ENCODE assay signal across 16 mouse cellular contexts in the genomic region with DNA sequence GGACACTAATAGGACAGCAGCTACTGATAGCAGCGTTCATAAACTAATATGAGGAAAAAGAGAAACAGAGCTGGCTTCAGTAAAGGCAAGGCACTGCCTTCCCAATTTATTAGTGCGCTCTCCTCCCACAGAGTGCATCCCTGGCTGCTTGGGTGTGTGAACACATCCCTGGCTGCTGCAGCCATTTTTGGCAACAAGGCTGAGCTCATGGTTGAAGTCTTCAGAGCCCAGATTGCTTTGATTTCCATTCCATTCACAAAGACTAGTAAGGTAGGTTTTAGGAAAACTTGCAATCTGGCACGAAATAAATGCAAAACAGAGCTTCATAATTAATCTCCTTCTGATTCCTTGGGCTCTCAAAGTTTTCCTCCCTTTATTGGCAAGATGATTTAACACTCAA.
DNase-seq lines count a peak whose midpoint lies in the region; ATAC-seq lines count a peak whose summit lies in the region.
"Had no signal": no experiment of that assay in that cellular context is flagged by ENCODE, and none has a peak within 500 bp of the region (broad histone marks: within the 10 kb centered on the region; RNA-seq: fewer than 3 reads in every experiment).

No protein-coding gene starts in this region.

- intact Hi-C loops in left cerebral cortex, postnatal 25 days (cut with DNase I), result no loop called here
- intact Hi-C loops in left cerebral cortex, postnatal 14 days (cut with DNase I), result no loop called here

- no peak for DNase-seq in frontal cortex, postnatal 25 days (ENCODE audit: low spot score in 2 of 2)
- peak; percentile 26 to 52 for DNase-seq in left cerebral cortex, postnatal 25 days (ENCODE audit: low spot score in 2 of 2)
- DNase-seq in left cerebral cortex, postnatal 14 days (ENCODE audit: low spot score in 2 of 2), result no peak
- DNase-seq in layer of hippocampus, adult 8-10 months (ENCODE audit: low spot score in 2 of 2), result peak; percentile 24 to 31
- no peak for DNase-seq in heart, adult 9 months (ENCODE audit: low spot score in 2 of 2)
- DNase-seq: adrenal gland, adult 8-10 months; cerebellum, adult 9-11 months; gastrocnemius, adult 2 months; kidney, adult 9 months; kidney, postnatal 14 days; left cerebral cortex, postnatal 4 days; lung, postnatal 4 days had no signal

- peak; percentile 88 for ATAC-seq in frontal cortex, adult (ENCODE audit: low TSS enrichment)
- no peak for ATAC-seq in CD4-positive, CD25-positive, alpha-beta regulatory T cell, adult 4 months
- ATAC-seq: activated CD4-positive, CD25-positive, alpha-beta regulatory T cell, adult 4 months; intestine, embryonic 15.5 days had no signal

Comparison
In these comparisons a context has a peak if more than half of its experiments do, and no peak if none do; other contexts are left out.
1. DNase-seq: peak in left cerebral cortex, postnatal 25 days (2 of 2) and layer of hippocampus, adult 8-10 months (2 of 2); none in frontal cortex, postnatal 25 days (0 of 2), left cerebral cortex, postnatal 14 days (0 of 2) and heart, adult 9 months (0 of 2).